Mouse (Mus musculus): ENCODE results near the gene Gpr3. TPM values are rescaled to one million over a fixed set of nuclear protein-coding genes. Genes with fewer than 3 reads are reported as not detected.

Gpr3 gene
- polyA plus RNA-seq (2012; rRNA removed), result 0.08 and 0.09 TPM in 2 replicates

GRCm38 (mm10) chr4:133211751-133212561, at the start of gene Gpr3, which contains the start of gene Cd164l2:
Gene Gpr3, minus strand, starts transcription at chr4:133212536.
Gene Cd164l2, plus strand, starts transcription at chr4:133212131.

GRCm38 (mm10) chr4:133240490-133240921, 28.2 kb upstream of the Gpr3 start, which contains the start of gene Map3k6:
Gene Map3k6, plus strand, starts transcription at chr4:133240818.

Other genes with a start within 250 kb of the Gpr3 start
- gene Fgr, start 238.4 kb downstream of the Gpr3 start, polyA plus RNA-seq (2012; rRNA removed), result 0.51 and 0.85 TPM in 2 replicates
- 16.2 and 18.2 TPM in 2 replicates for gene Ahdc1, start 201.3 kb downstream of the Gpr3 start, polyA plus RNA-seq (2012; rRNA removed)
- 27.1 and 30.1 TPM in 2 replicates for gene Wasf2, start 82.0 kb downstream of the Gpr3 start, polyA plus RNA-seq (2012; rRNA removed)
- 2.5 and 3.3 TPM in 2 replicates for gene Cd164l2, start 405 bp downstream of the Gpr3 start, polyA plus RNA-seq (2012; rRNA removed)
- 9.0 and 10.4 TPM in 2 replicates for gene Map3k6, start 28.3 kb upstream of the Gpr3 start, polyA plus RNA-seq (2012; rRNA removed)
- 78.4 and 102 TPM in 2 replicates for gene Sytl1, start 50.6 kb upstream of the Gpr3 start, polyA plus RNA-seq (2012; rRNA removed)
- 29.8 and 32.1 TPM in 2 replicates for gene Tmem222, start 65.3 kb upstream of the Gpr3 start, polyA plus RNA-seq (2012; rRNA removed)
- gene Wdtc1, start 140.9 kb upstream of the Gpr3 start, polyA plus RNA-seq (2012; rRNA removed), result 25.4 and 25.7 TPM in 2 replicates
- 114 and 144 TPM in 2 replicates for gene Slc9a1, start 157.2 kb upstream of the Gpr3 start, polyA plus RNA-seq (2012; rRNA removed)

Measured in stomach, adult 2 months (tissue).